Mouse (Mus musculus): ENCODE data around the gene Shisal1. TPM values are rescaled to one million over a fixed set of nuclear protein-coding genes. Genes with fewer than 3 reads are reported as not detected.

Gene Shisal1
- polyA plus RNA-seq (2015; fragmentation: Nextera tagmentation; extraction: Ambion mirVana), result 0.64 and 1.1 TPM in 2 replicates

DNA sequence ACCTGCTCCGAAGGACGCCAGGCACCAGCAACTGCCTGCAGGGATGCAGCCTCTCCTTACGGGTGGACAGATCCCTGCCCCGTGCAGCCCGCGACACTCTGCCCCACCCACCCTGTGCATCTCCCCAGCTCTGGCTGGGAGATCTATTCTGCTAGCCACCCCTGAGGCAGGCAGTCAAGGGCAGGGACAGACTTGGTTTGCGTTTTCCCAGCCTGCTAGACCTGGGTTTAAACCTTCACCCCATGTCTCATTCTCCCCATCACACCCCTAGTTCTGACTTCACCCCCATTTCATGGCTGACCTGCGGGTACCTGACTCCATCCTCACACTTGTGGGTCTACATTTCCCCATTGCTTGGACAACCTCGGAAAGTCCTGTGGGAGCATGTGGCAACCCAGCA, at the start of gene Shisal1:
Shisal1 (minus strand) TSS at position 101 of the 400 bp plus-strand sequence.
- WGBS, result 17% methylated on average over 9 of the region's 9 CpGs
- Histone ChIP-seq H3K9me3 (replicated peaks; ENCODE audit: control insufficient read depth, low read length) (no peaks in the 10 kb centered on the region), H3K9ac (ENCODE audit: low read length) (peak within 1 kb of the TSS; percentile 56), H3K27me3 (ENCODE audit: control insufficient read depth, insufficient read depth, low read length) (peaks cover 62% of the 10 kb centered on the region), H3K4me2 (ENCODE audit: low read depth, low read length) (peak within 1 kb of the TSS; percentile 88), H3K4me1 (ENCODE audit: control insufficient read depth, insufficient read depth, low read length) (peaks cover 12% of the 10 kb centered on the region), H3K27ac (ENCODE audit: low read length) (no peak within 1 kb of the TSS), H3K36me3 (ENCODE audit: control insufficient read depth, insufficient read depth) (no peaks in the 10 kb centered on the region), H3K4me3 (ENCODE audit: low read length) (peak within 1 kb of the TSS; percentile 54)
- ATAC-seq (replicated peaks; ENCODE audit: extremely low read depth, insufficient read depth, low FRiP score), result no peak

DNA sequence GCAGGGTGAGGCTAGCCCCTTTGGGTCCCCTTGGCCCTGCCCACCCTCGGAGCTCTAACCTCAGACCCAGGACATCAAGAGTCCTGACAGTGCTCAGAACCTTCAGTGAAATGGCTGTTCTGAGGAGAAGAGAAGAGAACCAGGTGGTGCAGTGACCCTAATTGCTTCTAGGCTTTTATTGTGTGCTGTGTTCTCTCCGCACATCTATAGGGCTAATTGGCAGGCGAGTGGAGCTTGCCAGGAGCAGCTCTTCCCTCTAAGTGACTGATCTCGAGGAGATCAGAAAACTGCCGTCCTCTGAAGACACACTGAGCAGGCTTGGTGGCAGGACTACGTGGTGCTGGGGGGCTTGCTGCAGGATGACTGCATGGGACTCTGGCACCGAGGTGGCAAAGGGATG, 43.6 kb upstream of the Shisal1 start:
- WGBS, result 67% methylated on average over 7 of the region's 7 CpGs
- no peak overlapping the region for H3K4me3 ChIP-seq (ENCODE audit: low read length)

DNA sequence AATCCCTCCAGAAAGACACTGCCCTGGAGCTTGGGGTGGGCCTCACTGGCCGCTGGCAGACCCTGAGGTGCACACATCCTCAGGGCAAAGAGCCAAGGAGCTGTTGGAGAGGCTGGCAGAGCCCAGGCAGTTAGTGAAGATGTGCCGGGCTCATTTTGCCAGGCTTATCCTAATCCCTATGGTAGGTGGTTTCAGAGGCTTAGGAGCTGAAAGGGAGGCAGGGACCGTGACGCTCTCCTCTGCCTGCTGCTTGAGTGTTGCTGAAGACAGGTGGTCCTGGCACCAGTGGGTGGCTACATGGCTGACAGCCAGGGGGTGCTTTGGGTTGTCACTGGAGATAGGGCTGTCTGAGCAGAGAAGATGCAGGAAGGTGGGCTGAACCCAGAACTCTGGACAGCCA, 37.4 kb upstream of the Shisal1 start:
- H3K27ac ChIP-seq (ENCODE audit: low read length), result no peak overlapping the region
- H3K36me3 ChIP-seq (ENCODE audit: control insufficient read depth, insufficient read depth), result no peaks in the 10 kb centered on the region
- H3K4me2 ChIP-seq (ENCODE audit: low read depth, low read length), result no peak overlapping the region
- 61% methylated on average over 4 of the region's 4 CpGs for WGBS
- no peak overlapping the region for H3K9ac ChIP-seq (ENCODE audit: low read length)
- H3K4me1 ChIP-seq (ENCODE audit: control insufficient read depth, insufficient read depth, low read length), result no peaks in the 10 kb centered on the region
- H3K4me3 ChIP-seq (ENCODE audit: low read length), result no peak overlapping the region
- H3K9me3 ChIP-seq (replicated peaks; ENCODE audit: control insufficient read depth, low read length), result 0 out of 2 replicates have a peak, but pooled peaks cover 4% of the 10 kb centered on the region
- peaks cover 8% of the 10 kb centered on the region; the same call in 1 of the 2 replicates for H3K27me3 ChIP-seq (ENCODE audit: control insufficient read depth, insufficient read depth, low read length)
- ATAC-seq (replicated peaks; ENCODE audit: extremely low read depth, insufficient read depth, low FRiP score), result no peak

More for the DNA sequence above, 43.6 kb upstream of the Shisal1 start:
- Histone ChIP-seq H3K27ac (ENCODE audit: low read length) (no peak overlapping the region), H3K9me3 (replicated peaks; ENCODE audit: control insufficient read depth, low read length) (0 out of 2 replicates have a peak, but pooled peaks cover 4% of the 10 kb centered on the region), H3K4me1 (ENCODE audit: control insufficient read depth, insufficient read depth, low read length) (no peaks in the 10 kb centered on the region), H3K4me2 (ENCODE audit: low read depth, low read length) (no peak overlapping the region), H3K27me3 (ENCODE audit: control insufficient read depth, insufficient read depth, low read length) (no peaks in the 10 kb centered on the region), H3K9ac (ENCODE audit: low read length) (no peak overlapping the region), H3K36me3 (ENCODE audit: control insufficient read depth, insufficient read depth) (no peaks in the 10 kb centered on the region)
- no peak for ATAC-seq (replicated peaks; ENCODE audit: extremely low read depth, insufficient read depth, low FRiP score)

DNA sequence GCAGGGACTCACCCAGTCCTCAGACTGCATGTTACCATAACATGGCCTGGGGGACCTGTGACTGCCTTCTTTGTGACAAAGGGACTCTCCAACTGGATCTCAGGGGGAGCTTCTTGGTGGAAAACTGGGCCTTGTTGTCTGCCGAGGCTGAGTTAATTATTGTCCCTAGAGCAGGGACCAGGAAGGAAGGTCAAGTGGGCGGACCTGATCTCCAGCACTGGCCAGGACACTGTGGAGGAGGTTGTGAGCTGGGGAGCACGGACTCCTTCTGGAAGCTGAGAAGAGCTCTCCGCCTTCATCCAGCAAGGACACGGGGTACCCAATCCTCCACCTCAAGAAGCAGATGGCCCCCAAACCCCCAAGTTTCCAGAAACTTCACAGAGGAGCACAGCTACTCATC, 36.7 kb upstream of the Shisal1 start:
- no peaks in the 10 kb centered on the region for H3K9me3 ChIP-seq (replicated peaks; ENCODE audit: control insufficient read depth, low read length)
- no peak for ATAC-seq (replicated peaks; ENCODE audit: extremely low read depth, insufficient read depth, low FRiP score)
- peaks cover 8% of the 10 kb centered on the region; the same call in 1 of the 2 replicates for H3K27me3 ChIP-seq (ENCODE audit: control insufficient read depth, insufficient read depth, low read length)
- 56% methylated on average over 5 of the region's 5 CpGs for WGBS
- no peak overlapping the region for H3K27ac ChIP-seq (ENCODE audit: low read length)
- no peaks in the 10 kb centered on the region for H3K4me1 ChIP-seq (ENCODE audit: control insufficient read depth, insufficient read depth, low read length)
- no peak overlapping the region for H3K4me3 ChIP-seq (ENCODE audit: low read length)
- no peaks in the 10 kb centered on the region for H3K36me3 ChIP-seq (ENCODE audit: control insufficient read depth, insufficient read depth)
- no peak overlapping the region for H3K4me2 ChIP-seq (ENCODE audit: low read depth, low read length)
- H3K9ac ChIP-seq (ENCODE audit: low read length), result no peak overlapping the region

DNA sequence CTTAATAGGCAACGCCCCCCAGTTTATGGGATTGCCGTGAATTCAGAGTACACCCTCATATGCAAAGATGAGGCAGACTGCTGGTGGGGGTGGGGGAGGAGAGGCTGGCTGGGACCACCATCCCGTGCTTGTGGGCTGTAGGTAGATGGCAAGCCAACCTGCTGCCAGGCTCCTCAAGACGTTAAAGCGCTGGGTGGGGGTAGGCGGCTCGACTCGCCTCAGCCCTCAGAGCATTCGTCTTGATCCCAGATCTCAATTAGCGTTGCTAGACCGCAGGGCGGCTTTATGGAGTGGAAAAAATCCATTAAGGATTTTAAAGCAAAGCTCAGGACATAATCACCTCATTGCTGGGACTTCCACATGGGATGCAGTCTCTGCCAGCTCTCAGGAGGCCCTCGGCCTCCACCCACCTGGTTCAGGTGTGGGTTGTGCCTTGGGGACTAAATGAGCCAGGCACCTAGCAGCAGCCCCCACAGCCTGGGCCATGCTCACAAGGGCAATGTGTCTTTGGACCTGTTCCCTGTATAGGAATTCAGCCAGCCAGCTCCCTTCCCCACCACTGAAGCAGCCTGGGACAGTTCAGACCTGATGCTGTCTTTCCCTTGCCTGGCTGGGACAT, 34.5 kb upstream of the Shisal1 start:
- 69% methylated on average over 13 of the region's 13 CpGs for WGBS
- no peak overlapping the region for H3K9ac ChIP-seq (ENCODE audit: low read length)
- H3K27ac ChIP-seq (ENCODE audit: low read length), result no peak overlapping the region
- no peaks in the 10 kb centered on the region for H3K4me1 ChIP-seq (ENCODE audit: control insufficient read depth, insufficient read depth, low read length)
- no peaks in the 10 kb centered on the region for H3K36me3 ChIP-seq (ENCODE audit: control insufficient read depth, insufficient read depth)
- H3K27me3 ChIP-seq (ENCODE audit: control insufficient read depth, insufficient read depth, low read length), result peaks cover 8% of the 10 kb centered on the region; the same call in 1 of the 2 replicates
- H3K9me3 ChIP-seq (replicated peaks; ENCODE audit: control insufficient read depth, low read length), result no peaks in the 10 kb centered on the region
- H3K4me3 ChIP-seq (ENCODE audit: low read length), result no peak overlapping the region
- no peak for ATAC-seq (replicated peaks; ENCODE audit: extremely low read depth, insufficient read depth, low FRiP score)
- H3K4me2 ChIP-seq (ENCODE audit: low read depth, low read length), result no peak overlapping the region

DNA sequence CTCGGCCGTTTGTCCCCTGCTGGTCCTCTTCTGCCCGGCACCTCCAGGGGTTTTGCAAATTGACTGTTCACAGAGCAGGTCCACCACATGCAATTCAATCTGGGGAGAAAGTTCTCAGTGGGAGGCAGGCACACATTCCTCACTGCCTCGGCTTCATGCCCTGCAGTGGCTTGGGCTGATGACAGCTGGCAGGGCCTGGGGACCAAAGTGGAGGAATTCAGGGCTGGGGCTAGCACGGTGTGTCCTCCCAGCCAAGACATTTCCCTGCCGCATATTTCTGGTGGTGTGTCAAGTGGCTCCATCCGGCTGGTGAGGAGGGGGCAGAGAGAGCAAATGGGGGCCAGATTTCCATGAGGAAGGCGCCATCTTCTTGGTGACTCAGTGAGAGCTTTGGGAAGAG, 22.5 kb upstream of the Shisal1 start:
- Histone ChIP-seq H3K4me3 (ENCODE audit: low read length) (no peak overlapping the region), H3K36me3 (ENCODE audit: control insufficient read depth, insufficient read depth) (no peaks in the 10 kb centered on the region), H3K4me2 (ENCODE audit: low read depth, low read length) (no peak overlapping the region), H3K9me3 (replicated peaks; ENCODE audit: control insufficient read depth, low read length) (no peaks in the 10 kb centered on the region), H3K27me3 (ENCODE audit: control insufficient read depth, insufficient read depth, low read length) (no peaks in the 10 kb centered on the region; the same call in 1 of the 2 replicates), H3K27ac (ENCODE audit: low read length) (no peak overlapping the region), H3K9ac (ENCODE audit: low read length) (no peak overlapping the region), H3K4me1 (ENCODE audit: control insufficient read depth, insufficient read depth, low read length) (peaks cover 5% of the 10 kb centered on the region; the same call in 1 of the 2 replicates)
- ATAC-seq (replicated peaks; ENCODE audit: extremely low read depth, insufficient read depth, low FRiP score), result peak; percentile 77
- 14% methylated on average over 8 of the region's 8 CpGs for WGBS

DNA sequence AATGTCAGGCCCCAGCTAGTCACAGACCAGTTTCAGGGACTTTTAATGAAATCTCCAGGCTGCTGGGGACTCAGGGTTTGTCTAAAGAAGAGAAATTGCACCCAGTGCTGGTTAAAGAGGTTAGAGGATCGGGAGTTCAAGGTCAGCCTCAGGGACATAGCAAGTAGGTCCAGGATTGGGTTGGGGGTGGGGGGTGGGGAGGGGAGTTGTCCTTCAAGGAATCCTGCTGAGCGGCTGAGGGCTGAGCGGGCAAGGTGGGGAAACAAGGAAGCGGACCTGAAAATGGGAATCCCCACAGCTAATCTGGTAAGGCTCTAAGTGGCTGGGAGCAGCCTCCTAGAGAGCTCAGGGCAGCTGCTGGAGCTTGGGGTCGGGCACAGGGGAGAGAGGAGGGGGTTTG, 20.9 kb upstream of the Shisal1 start:
- Histone ChIP-seq H3K9ac (ENCODE audit: low read length) (no peak overlapping the region), H3K27me3 (ENCODE audit: control insufficient read depth, insufficient read depth, low read length) (no peaks in the 10 kb centered on the region; the same call in 1 of the 2 replicates), H3K27ac (ENCODE audit: low read length) (no peak overlapping the region), H3K4me1 (ENCODE audit: control insufficient read depth, insufficient read depth, low read length) (peaks cover 5% of the 10 kb centered on the region; the same call in 1 of the 2 replicates), H3K9me3 (replicated peaks; ENCODE audit: control insufficient read depth, low read length) (no peaks in the 10 kb centered on the region), H3K4me2 (ENCODE audit: low read depth, low read length) (no peak overlapping the region), H3K4me3 (ENCODE audit: low read length) (no peak overlapping the region), H3K36me3 (ENCODE audit: control insufficient read depth, insufficient read depth) (no peaks in the 10 kb centered on the region)
- WGBS, result 58% methylated on average over 5 of the region's 5 CpGs
- ATAC-seq (replicated peaks; ENCODE audit: extremely low read depth, insufficient read depth, low FRiP score), result no peak

DNA sequence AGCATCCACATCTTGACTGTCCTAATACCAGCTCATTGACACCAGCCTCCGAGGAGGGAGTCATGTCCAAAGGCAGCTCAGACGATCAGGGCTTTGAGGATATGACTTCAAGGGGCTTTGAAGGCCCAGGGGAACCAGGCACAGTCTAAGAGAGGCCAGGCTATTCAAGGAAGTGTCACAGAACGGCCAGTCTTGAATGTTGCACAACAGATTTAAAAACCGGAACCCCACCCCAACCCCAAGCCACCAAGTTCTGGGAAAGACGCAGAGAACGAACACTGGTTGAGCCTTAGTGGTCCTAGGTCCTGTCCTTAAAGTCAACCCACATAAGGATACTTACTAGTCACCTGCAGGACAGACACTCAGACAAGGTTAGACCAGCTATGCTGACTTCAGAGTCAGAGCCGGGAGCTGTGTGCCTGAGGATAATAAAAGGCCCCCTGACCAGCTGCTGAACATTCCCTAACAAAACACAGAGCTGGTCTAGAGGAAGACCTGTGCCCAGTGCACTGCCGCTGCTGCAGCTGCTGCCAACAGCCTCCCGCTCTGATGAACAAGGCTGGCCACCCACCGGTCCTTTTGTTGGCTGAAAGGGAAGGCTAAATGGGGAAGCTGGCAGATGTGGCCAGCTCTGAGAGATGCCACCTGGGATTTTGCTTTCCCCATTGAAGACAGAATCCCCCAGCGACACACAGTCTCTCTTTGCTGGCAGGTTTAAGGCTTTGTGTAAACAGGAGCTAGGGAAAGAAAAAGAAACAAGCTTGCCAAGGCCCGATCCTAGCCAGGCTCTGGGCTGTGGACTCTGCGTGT, 19.8 kb upstream of the Shisal1 start:
- no peaks in the 10 kb centered on the region for H3K36me3 ChIP-seq (ENCODE audit: control insufficient read depth, insufficient read depth)
- no peak overlapping the region for H3K4me3 ChIP-seq (ENCODE audit: low read length)
- ATAC-seq (replicated peaks; ENCODE audit: extremely low read depth, insufficient read depth, low FRiP score), result no peak
- H3K27ac ChIP-seq (ENCODE audit: low read length), result no peak overlapping the region
- H3K9me3 ChIP-seq (replicated peaks; ENCODE audit: control insufficient read depth, low read length), result no peaks in the 10 kb centered on the region
- peaks cover 5% of the 10 kb centered on the region; the same call in 1 of the 2 replicates for H3K4me1 ChIP-seq (ENCODE audit: control insufficient read depth, insufficient read depth, low read length)
- H3K9ac ChIP-seq (ENCODE audit: low read length), result no peak overlapping the region
- no peak overlapping the region for H3K4me2 ChIP-seq (ENCODE audit: low read depth, low read length)
- no peaks in the 10 kb centered on the region for H3K27me3 ChIP-seq (ENCODE audit: control insufficient read depth, insufficient read depth, low read length)
- 50% methylated on average over 13 of the region's 13 CpGs for WGBS

DNA sequence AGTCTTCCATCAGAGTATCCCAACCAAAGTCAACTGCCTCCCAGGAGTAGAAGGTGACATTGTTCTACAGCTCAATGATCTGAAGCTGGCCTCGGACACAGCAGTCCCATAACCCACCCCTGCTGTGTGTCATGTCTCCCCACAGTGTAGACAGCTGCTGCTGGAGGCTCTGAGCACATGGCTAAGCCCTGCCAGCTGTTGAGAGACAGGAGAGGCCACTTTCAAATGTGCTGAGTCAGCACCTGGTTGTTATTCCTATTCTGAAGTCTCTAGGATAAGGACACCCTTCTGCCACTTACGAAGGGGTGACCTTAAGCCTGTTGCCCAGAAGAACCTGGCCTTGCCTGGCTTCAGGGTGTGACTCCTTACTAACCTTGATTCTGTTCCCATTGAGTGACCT, 14.5 kb upstream of the Shisal1 start:
- no peak overlapping the region for H3K4me3 ChIP-seq (ENCODE audit: low read length)
- no peaks in the 10 kb centered on the region for H3K36me3 ChIP-seq (ENCODE audit: control insufficient read depth, insufficient read depth)
- no peak overlapping the region for H3K27ac ChIP-seq (ENCODE audit: low read length)
- WGBS, result 50% methylated on average over 2 of the region's 2 CpGs
- H3K27me3 ChIP-seq (ENCODE audit: control insufficient read depth, insufficient read depth, low read length), result no peaks in the 10 kb centered on the region
- no peaks in the 10 kb centered on the region for H3K4me1 ChIP-seq (ENCODE audit: control insufficient read depth, insufficient read depth, low read length)
- H3K9me3 ChIP-seq (replicated peaks; ENCODE audit: control insufficient read depth, low read length), result 0 out of 2 replicates have a peak, but pooled peaks cover 5% of the 10 kb centered on the region
- no peak for ATAC-seq (replicated peaks; ENCODE audit: extremely low read depth, insufficient read depth, low FRiP score)
- H3K4me2 ChIP-seq (ENCODE audit: low read depth, low read length), result no peak overlapping the region
- no peak overlapping the region for H3K9ac ChIP-seq (ENCODE audit: low read length)

All from heart, embryonic 16.5 days (tissue).